ENCODE assay signal across 11 mouse cellular contexts in the genomic region with DNA sequence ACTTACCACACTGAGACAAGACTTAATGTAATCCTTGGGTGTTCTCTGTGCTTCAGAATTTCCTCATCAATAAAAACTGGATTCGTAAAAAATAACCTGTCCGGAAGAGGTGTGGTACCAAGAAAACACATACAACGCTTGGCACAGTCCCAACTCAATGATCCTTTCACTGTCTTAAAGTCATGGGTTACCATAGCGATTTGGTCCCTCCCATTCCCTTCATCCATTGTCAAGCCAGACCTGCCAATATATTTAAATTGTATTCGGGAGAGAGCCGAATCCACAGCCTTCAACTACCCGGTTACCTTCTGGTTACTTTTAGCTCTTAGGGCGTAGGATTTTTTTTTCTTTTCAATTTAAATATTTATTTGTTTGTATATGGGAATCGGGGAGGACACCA. TPM values are rescaled to one million over a fixed set of nuclear protein-coding genes. Genes with fewer than 3 reads are reported as not detected.
DNase-seq lines count a peak whose midpoint lies in the region; ATAC-seq and TF ChIP-seq lines count a peak whose summit lies in the region.
"Had no signal": no experiment of that assay in that cellular context is flagged by ENCODE, and none has a peak within 500 bp of the region (broad histone marks: within the 10 kb centered on the region; RNA-seq: fewer than 3 reads in every experiment).

No protein-coding gene starts in this region.

- TF ChIP-seq CTCF in intestine, postnatal 0 days (IDR thresholded peaks at IDR 0.05; ENCODE audit: low read depth) = no peak

- no peak overlapping the region for H3K27ac ChIP-seq in forebrain, embryonic 10.5 days
- no peak overlapping the region for H3K27ac ChIP-seq in forebrain, embryonic 16.5 days (ENCODE audit: low read length)
- no peak overlapping the region for H3K27ac ChIP-seq in kidney, embryonic 15.5 days
- H3K27ac ChIP-seq in intestine, postnatal 0 days (ENCODE audit: low read depth, low read length) = no peak overlapping the region
- H3K27ac ChIP-seq: kidney, postnatal 0 days had no signal

- 33% methylated on average over 9 of the region's 9 CpGs for WGBS in forebrain, embryonic 10.5 days
- WGBS in forebrain, embryonic 16.5 days = 35% methylated on average over 9 of the region's 9 CpGs
- 38% methylated on average over 9 of the region's 9 CpGs for WGBS in kidney, embryonic 15.5 days
- 39% methylated on average over 9 of the region's 9 CpGs for WGBS in intestine, postnatal 0 days

- H3K36me3 ChIP-seq in forebrain, embryonic 10.5 days (replicated peaks) = no peaks in the 10 kb centered on the region
- H3K36me3 ChIP-seq in forebrain, embryonic 16.5 days (ENCODE audit: control insufficient read depth, insufficient read depth) = no peaks in the 10 kb centered on the region
- H3K36me3 ChIP-seq in kidney, embryonic 15.5 days = no peaks in the 10 kb centered on the region
- peaks cover 7% of the 10 kb centered on the region; the same call in 1 of the 2 replicates for H3K36me3 ChIP-seq in intestine, postnatal 0 days (ENCODE audit: control insufficient read depth, insufficient read depth)

- H3K4me1 ChIP-seq in forebrain, embryonic 10.5 days = peaks cover 20% of the 10 kb centered on the region
- H3K4me1 ChIP-seq in forebrain, embryonic 16.5 days (replicated peaks; ENCODE audit: control insufficient read depth, insufficient read depth, low read length) = peaks cover 4% of the 10 kb centered on the region
- H3K4me1 ChIP-seq in kidney, embryonic 15.5 days = peaks cover 12% of the 10 kb centered on the region
- no peaks in the 10 kb centered on the region for H3K4me1 ChIP-seq in intestine, postnatal 0 days (replicated peaks; ENCODE audit: control insufficient read depth, insufficient read depth, low read length)

- no peak overlapping the region for H3K4me2 ChIP-seq in forebrain, embryonic 16.5 days (ENCODE audit: low read length)
- H3K4me2 ChIP-seq in kidney, embryonic 15.5 days = peak overlapping the region; percentile 97
- peak overlapping the region; percentile 98; the same call in 1 of the 2 replicates for H3K4me2 ChIP-seq in intestine, postnatal 0 days (replicated peaks; ENCODE audit: low read depth)

- H3K9me3 ChIP-seq in forebrain, embryonic 10.5 days = no peaks in the 10 kb centered on the region
- H3K9me3 ChIP-seq in forebrain, embryonic 16.5 days (ENCODE audit: control insufficient read depth, low read length) = no peaks in the 10 kb centered on the region
- no peaks in the 10 kb centered on the region for H3K9me3 ChIP-seq in kidney, embryonic 15.5 days (replicated peaks)
- no peaks in the 10 kb centered on the region for H3K9me3 ChIP-seq in intestine, postnatal 0 days (ENCODE audit: control insufficient read depth)

- H3K9ac ChIP-seq in forebrain, embryonic 16.5 days (replicated peaks; ENCODE audit: low read depth, low read length) = no peak overlapping the region
- no peak overlapping the region for H3K9ac ChIP-seq in kidney, embryonic 15.5 days
- no peak overlapping the region for H3K9ac ChIP-seq in intestine, postnatal 0 days (ENCODE audit: low read depth, low read length)

- no peak for DNase-seq in forebrain, embryonic 10.5 days (ENCODE audit: extremely low spot score, low spot score)
- no peak for DNase-seq in kidney, postnatal 4 days
- peak; percentile 64 for DNase-seq in R1 (ENCODE audit: low read depth, low spot score)
- no peak for DNase-seq in thymus, postnatal 14 days
- no peak for DNase-seq in layer of hippocampus, adult 11-12 months (ENCODE audit: low spot score)
- DNase-seq: cerebellum, postnatal 36 days had no signal

- ATAC-seq in forebrain, embryonic 16.5 days = no peak
- no peak for ATAC-seq in kidney, embryonic 15.5 days (replicated peaks; ENCODE audit: low FRiP score)
- no peak for ATAC-seq in intestine, postnatal 0 days

- peak overlapping the region; percentile 79; the same call in 1 of the 2 replicates for H3K4me3 ChIP-seq in forebrain, embryonic 10.5 days
- no peak overlapping the region for H3K4me3 ChIP-seq in forebrain, embryonic 16.5 days (replicated peaks; ENCODE audit: low read length)
- H3K4me3 ChIP-seq in kidney, embryonic 15.5 days (replicated peaks) = peak overlapping the region; percentile 79; the same call in 1 of the 2 replicates
- no peak overlapping the region for H3K4me3 ChIP-seq in intestine, postnatal 0 days (ENCODE audit: low read depth, low read length)

- peaks cover 62% of the 10 kb centered on the region for H3K27me3 ChIP-seq in forebrain, embryonic 10.5 days (ENCODE audit: poor library complexity, severe bottlenecking)
- H3K27me3 ChIP-seq in forebrain, embryonic 16.5 days (replicated peaks; ENCODE audit: control insufficient read depth, insufficient read depth, low read length) = peaks cover 12% of the 10 kb centered on the region
- peaks cover 41% of the 10 kb centered on the region for H3K27me3 ChIP-seq in kidney, embryonic 15.5 days
- peaks cover 11% of the 10 kb centered on the region; the same call in 1 of the 2 replicates for H3K27me3 ChIP-seq in intestine, postnatal 0 days (replicated peaks; ENCODE audit: control insufficient read depth, insufficient read depth, low read length)
- H3K27me3 ChIP-seq: Patski had no signal

RNA-seq across cellular contexts. Expression of a gene that starts 1.0 kb away (rescaled TPM):
- polyA plus RNA-seq in forebrain, embryonic 10.5 days (2016; fragmentation: Nextera tagmentation; extraction: Ambion mirVana) = 0.71 and 0.86 TPM in 2 replicates
- polyA plus RNA-seq in forebrain, embryonic 16.5 days (2015; fragmentation: Nextera tagmentation; extraction: Ambion mirVana) = 4.2 and 4.9 TPM in 2 replicates
- 1.3 and 1.4 TPM in 2 replicates for polyA plus RNA-seq in kidney, embryonic 15.5 days (2015; fragmentation: Nextera tagmentation; extraction: Ambion mirVana)
- 0.46 and 0.63 TPM in 2 replicates for polyA plus RNA-seq in intestine, postnatal 0 days (2015; fragmentation: Nextera tagmentation; extraction: Ambion mirVana)

Comparison
In these comparisons a context has a peak if more than half of its experiments do, and no peak if none do; other contexts are left out.
1. H3K4me3 ChIP-seq: peak in forebrain, embryonic 10.5 days (single experiment) and kidney, embryonic 15.5 days (single experiment); none in forebrain, embryonic 16.5 days (single experiment) and intestine, postnatal 0 days (single experiment).